Mouse (Mus musculus): ENCODE data around the gene Elmo1. TPM values are rescaled to one million over a fixed set of nuclear protein-coding genes. Genes with fewer than 3 reads are reported as not detected.
A peak's percentile ranks its signal among the peaks of the same experiment; 100 is the strongest.

Gene Elmo1
- total and polyA plus RNA-seq, 3 experiments: 23.1 to 50.2 (median 32.2) TPM

DNA sequence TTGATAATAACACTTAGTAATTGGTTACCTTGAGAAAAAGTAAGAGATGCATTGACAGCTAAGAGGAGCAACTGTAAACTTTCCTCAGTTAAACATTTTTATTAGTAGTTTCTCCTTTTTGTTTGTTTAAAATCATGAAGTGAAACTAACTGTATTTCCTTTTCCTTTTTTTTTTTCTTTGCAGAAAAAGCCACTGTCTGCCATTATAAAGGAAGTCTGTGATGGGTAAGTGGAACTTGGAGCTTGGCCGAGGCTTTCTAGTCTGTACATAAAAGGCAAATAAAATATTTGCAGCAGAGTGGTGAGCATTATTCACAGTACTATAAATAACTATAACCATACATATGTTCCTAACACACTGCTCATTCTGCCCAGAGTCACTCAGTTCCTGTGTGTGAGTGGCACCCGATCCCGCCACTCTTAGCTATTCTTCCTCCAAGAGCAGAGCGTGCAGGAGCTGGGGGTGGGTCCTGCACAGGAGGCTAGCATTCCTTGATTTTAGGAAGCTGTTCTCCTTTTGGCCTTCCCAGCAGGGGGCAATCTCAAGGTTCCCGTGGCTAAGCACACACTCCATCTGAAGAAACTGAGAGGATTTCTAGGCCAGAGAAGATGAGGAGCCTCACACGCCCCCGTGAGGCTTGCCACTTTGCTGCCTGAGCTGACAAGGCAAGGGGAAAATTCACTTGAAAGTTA is 117.7 kb downstream of the Elmo1 start:
- TF ChIP-seq MAFK (IDR thresholded peaks at IDR 0.05; ENCODE audit: insufficient replicate concordance, low read length) (no peak), ZNF384 (IDR thresholded peaks at IDR 0.05; ENCODE audit: low read depth, low read length) (peak; percentile 81), EP300 (IDR thresholded peaks at IDR 0.05; ENCODE audit: low read length) (peak; percentile 37; the same call in 1 of the 2 replicates)
- no peak overlapping the region for H3K4me3 ChIP-seq (replicated peaks in 1 of 3; ENCODE audit: low read depth in 2 of 3, low read length in 2 of 3, poor library complexity in 1 of 3)
- in situ Hi-C loops (cut with MboI; ENCODE audit: low pct_ligation_motif_present, low pct_unique_long_range_greater_than_20kb, low sequenced_read_pairs): no loop called here
- H3K4me2 ChIP-seq (ENCODE audit: insufficient read depth, low read depth, poor library complexity, severe bottlenecking): no peak overlapping the region
- no peaks in the 10 kb centered on the region for H3K9me3 ChIP-seq (replicated peaks; ENCODE audit: low read length)
- DNase-seq (ENCODE audit: extremely low read depth): no peak
- H3K4me1 ChIP-seq (ENCODE audit: control insufficient read depth in 1 of 2, insufficient read depth in 2 of 2): peaks cover 16 to 53% of the 10 kb centered on the region in 2 experiments
- H3K79me2 ChIP-seq (replicated peaks; ENCODE audit: control insufficient read depth, extremely low read depth, insufficient read depth, poor library complexity, severe bottlenecking): peaks cover 5% of the 10 kb centered on the region; the same call in 1 of the 2 replicates
- H3K36me3 ChIP-seq (replicated peaks in 1 of 2; ENCODE audit: control insufficient read depth in 1 of 2, insufficient read depth in 1 of 2, low read length in 1 of 2): peaks cover 48 to 76% of the 10 kb centered on the region in 2 experiments
- H3K27me3 ChIP-seq (replicated peaks): no peaks in the 10 kb centered on the region
- no peak overlapping the region for H3K9ac ChIP-seq (ENCODE audit: insufficient read depth, low read depth)
- dilution Hi-C loops (cut with MboI; ENCODE audit: extremely low pct_ligation_motif_present, extremely low pct_unique_long_range_greater_than_20kb, low sequenced_read_pairs): no loop called here
- no peak overlapping the region for H3K27ac ChIP-seq (ENCODE audit: insufficient read depth, low read depth)

GRCm38 (mm10) chr13:20208867-20209266 is 118.5 kb downstream of the Elmo1 start:
- no peak for TF ChIP-seq CTCF (conservative IDR thresholded peaks at IDR 0.05 in 1 of 2, IDR thresholded peaks at IDR 0.05 in 1 of 2; ENCODE audit: low read depth in 2 of 2, low read length in 2 of 2)
- no peak for TF ChIP-seq POLR2A (IDR thresholded peaks at IDR 0.05; ENCODE audit: low read depth, low read length)
- TF ChIP-seq UBTF (IDR thresholded peaks at IDR 0.05; ENCODE audit: low read depth, low read length): no peak
- TF ChIP-seq ELF1 (IDR thresholded peaks at IDR 0.05; ENCODE audit: low read depth, low read length): no peak
- no peak for TF ChIP-seq JUND (conservative IDR thresholded peaks at IDR 0.05; ENCODE audit: low read depth, low read length)
- Histone ChIP-seq H3K4me3 (replicated peaks in 1 of 3; ENCODE audit: low read depth in 2 of 3, low read length in 2 of 3, poor library complexity in 1 of 3) (no peak overlapping the region), H3K36me3 (replicated peaks in 1 of 2; ENCODE audit: control insufficient read depth in 1 of 2, insufficient read depth in 1 of 2, low read length in 1 of 2) (peaks cover 55 to 78% of the 10 kb centered on the region in 2 experiments), H3K27me3 (replicated peaks) (no peaks in the 10 kb centered on the region), H3K79me2 (replicated peaks; ENCODE audit: control insufficient read depth, extremely low read depth, insufficient read depth, poor library complexity, severe bottlenecking) (peaks cover 3% of the 10 kb centered on the region; the same call in 1 of the 2 replicates), H3K27ac (ENCODE audit: insufficient read depth, low read depth) (no peak overlapping the region), H3K9ac (ENCODE audit: insufficient read depth, low read depth) (no peak overlapping the region), H3K4me1 (ENCODE audit: control insufficient read depth in 1 of 2, insufficient read depth in 2 of 2) (peaks cover 16 to 50% of the 10 kb centered on the region in 2 experiments), H3K4me2 (ENCODE audit: insufficient read depth, low read depth, poor library complexity, severe bottlenecking) (no peak overlapping the region), H3K9me3 (replicated peaks; ENCODE audit: low read length) (no peaks in the 10 kb centered on the region)
- dilution Hi-C loops (cut with MboI; ENCODE audit: extremely low pct_ligation_motif_present, extremely low pct_unique_long_range_greater_than_20kb, low sequenced_read_pairs) (no loop called here), in situ Hi-C loops (cut with MboI; ENCODE audit: low pct_ligation_motif_present, low pct_unique_long_range_greater_than_20kb, low sequenced_read_pairs) (no loop called here)
- DNase-seq (ENCODE audit: extremely low read depth): no peak

DNA sequence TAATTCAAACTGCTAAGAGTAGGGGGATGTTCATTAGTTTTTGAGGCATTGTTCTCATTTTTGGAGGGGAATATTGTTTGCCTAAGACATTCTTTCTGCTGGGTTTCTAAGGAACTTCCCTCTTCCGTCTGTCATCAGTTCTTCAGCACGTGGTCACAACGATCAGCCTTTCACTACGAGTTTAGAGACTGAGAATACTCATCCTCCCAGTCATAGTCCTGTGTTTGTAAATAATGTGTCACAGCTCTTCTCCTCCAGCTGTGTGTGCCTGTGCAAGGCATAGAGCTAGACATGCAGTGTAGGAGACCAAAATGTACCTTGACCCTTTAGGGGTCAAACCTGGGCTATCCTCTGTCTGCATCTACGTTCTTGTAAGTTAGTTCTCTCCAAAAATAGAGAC is 121.4 kb downstream of the Elmo1 start:
- H3K4me2 ChIP-seq (ENCODE audit: insufficient read depth, low read depth, poor library complexity, severe bottlenecking): no peak overlapping the region
- dilution Hi-C loops (cut with MboI; ENCODE audit: extremely low pct_ligation_motif_present, extremely low pct_unique_long_range_greater_than_20kb, low sequenced_read_pairs) (no loop called here), in situ Hi-C loops (cut with MboI; ENCODE audit: low pct_ligation_motif_present, low pct_unique_long_range_greater_than_20kb, low sequenced_read_pairs) (no loop called here)
- H3K27ac ChIP-seq (ENCODE audit: insufficient read depth, low read depth): no peak overlapping the region
- TF ChIP-seq HCFC1 (IDR thresholded peaks at IDR 0.05; ENCODE audit: low read depth, low read length) (no peak), ETS1 (conservative IDR thresholded peaks at IDR 0.05; ENCODE audit: low read depth, low read length) (no peak), ELF1 (IDR thresholded peaks at IDR 0.05; ENCODE audit: low read depth, low read length) (no peak), ZKSCAN1 (IDR thresholded peaks at IDR 0.05; ENCODE audit: borderline replicate concordance, low read depth, low read length) (no peak), E2F4 (IDR thresholded peaks at IDR 0.05; ENCODE audit: insufficient replicate concordance, low read depth, low read length) (no peak), GABPA (IDR thresholded peaks at IDR 0.05; ENCODE audit: insufficient replicate concordance, low read depth, low read length) (no peak), PAX5 (IDR thresholded peaks at IDR 0.05; ENCODE audit: low read length) (no peak), IRF4 (IDR thresholded peaks at IDR 0.05; ENCODE audit: low read depth, low read length) (no peak), CHD2 (IDR thresholded peaks at IDR 0.05; ENCODE audit: low read length) (no peak), MXI1 (IDR thresholded peaks at IDR 0.05; ENCODE audit: low read depth, low read length) (no peak), NRF1 (IDR thresholded peaks at IDR 0.05; ENCODE audit: low read depth, low read length) (no peak), ZNF384 (IDR thresholded peaks at IDR 0.05; ENCODE audit: low read depth, low read length) (no peak), MEF2A (IDR thresholded peaks at IDR 0.05; ENCODE audit: borderline replicate concordance, low read depth, low read length) (no peak), POLR2AphosphoS2 (IDR thresholded peaks at IDR 0.05; ENCODE audit: low read depth, low read length) (no peak), CHD1 (IDR thresholded peaks at IDR 0.05; ENCODE audit: low read depth, low read length) (no peak), TBP (conservative IDR thresholded peaks at IDR 0.05; ENCODE audit: low read depth, low read length) (no peak), MAZ (IDR thresholded peaks at IDR 0.05; ENCODE audit: low read depth, low read length) (no peak), RCOR1 (conservative IDR thresholded peaks at IDR 0.05; ENCODE audit: low read depth, low read length) (no peak), ZC3H11A (IDR thresholded peaks at IDR 0.05; ENCODE audit: low read depth, low read length) (no peak)
- H3K4me1 ChIP-seq (ENCODE audit: control insufficient read depth in 1 of 2, insufficient read depth in 2 of 2): peaks cover 16 to 43% of the 10 kb centered on the region in 2 experiments
- H3K79me2 ChIP-seq (replicated peaks; ENCODE audit: control insufficient read depth, extremely low read depth, insufficient read depth, poor library complexity, severe bottlenecking): no peaks in the 10 kb centered on the region; the same call in 1 of the 2 replicates
- no peak for DNase-seq (ENCODE audit: extremely low read depth)
- H3K36me3 ChIP-seq (replicated peaks in 1 of 2; ENCODE audit: control insufficient read depth in 1 of 2, insufficient read depth in 1 of 2, low read length in 1 of 2): peaks cover 62 to 90% of the 10 kb centered on the region in 2 experiments
- H3K9ac ChIP-seq (ENCODE audit: insufficient read depth, low read depth): no peak overlapping the region
- H3K27me3 ChIP-seq (replicated peaks): no peaks in the 10 kb centered on the region
- peaks cover 2% of the 10 kb centered on the region for H3K9me3 ChIP-seq (replicated peaks; ENCODE audit: low read length)
- H3K4me3 ChIP-seq (replicated peaks in 1 of 3; ENCODE audit: low read depth in 2 of 3, low read length in 2 of 3, poor library complexity in 1 of 3): no peak overlapping the region
